Mouse (Mus musculus) right cerebral cortex, adult 18-20 months (tissue): ENCODE results near the gene Mob3b.
"Not testable (repeated sequence)": the region's sequence is repeated elsewhere in the genome, so short reads cannot be mapped to it uniquely, and the experiment has no call there.

ENCODE experiments used
- DNase-seq: peaks from one replicate; pipeline ENCODE4 v3.0.0; 2022; ENCODE audit warnings: mixed read lengths

The Mob3b gene

GRCm38 (mm10) chr4:34963999-34964398, 193.3 kb downstream of the Mob3b start:
- no peak for DNase-seq

GRCm38 (mm10) chr4:34960781-34961560, 196.3 kb downstream of the Mob3b start:
- peak; percentile 33 for DNase-seq

GRCm38 (mm10) chr4:34959477-34959876, 197.8 kb downstream of the Mob3b start:
- no peak for DNase-seq

GRCm38 (mm10) chr4:34958155-34959028, 198.9 kb downstream of the Mob3b start:
- DNase-seq = peak; percentile 46

- no peak for DNase-seq
These were observed 203.6 kb downstream of the Mob3b start for GRCm38 (mm10) chr4:34953716-34954115.

- no peak for DNase-seq
These were observed 210.1 kb downstream of the Mob3b start for GRCm38 (mm10) chr4:34947181-34947580.

- no peak for DNase-seq
These were observed 216.2 kb downstream of the Mob3b start for GRCm38 (mm10) chr4:34941046-34941445.

- not testable (repeated sequence) for DNase-seq
These were observed 228.9 kb downstream of the Mob3b start for GRCm38 (mm10) chr4:34928386-34928785.

- peak; percentile 70 for DNase-seq
These were observed 235.0 kb downstream of the Mob3b start for GRCm38 (mm10) chr4:34922177-34922870.

- DNase-seq = no peak
These were observed 239.9 kb downstream of the Mob3b start for GRCm38 (mm10) chr4:34917400-34917799.

- DNase-seq = no peak
These were observed 245.1 kb downstream of the Mob3b start for GRCm38 (mm10) chr4:34912171-34912570.

GRCm38 (mm10) chr4:34911401-34911800, 245.9 kb downstream of the Mob3b start:
- DNase-seq = no peak

- no peak for DNase-seq
These were observed 249.2 kb downstream of the Mob3b start for GRCm38 (mm10) chr4:34908127-34908526.

- DNase-seq = no peak
These were observed 250.3 kb downstream of the Mob3b start for GRCm38 (mm10) chr4:34907026-34907425.

GRCm38 (mm10) chr4:34906151-34906550, 251.1 kb downstream of the Mob3b start:
- no peak for DNase-seq

- DNase-seq = no peak
These were observed 251.9 kb downstream of the Mob3b start for GRCm38 (mm10) chr4:34905396-34905795.

GRCm38 (mm10) chr4:34901582-34901981, 255.7 kb downstream of the Mob3b start:
- DNase-seq = not testable (repeated sequence)

- no peak for DNase-seq
These were observed 256.1 kb downstream of the Mob3b start for GRCm38 (mm10) chr4:34901166-34901565.

GRCm38 (mm10) chr4:34900155-34900554, 257.1 kb downstream of the Mob3b start:
- peak; percentile 17 for DNase-seq

GRCm38 (mm10) chr4:34899322-34899721, 258.0 kb downstream of the Mob3b start:
- DNase-seq = no peak
